Mouse (Mus musculus) megakaryocyte, embryonic 14.5 days (primary cell): ENCODE measurements around the gene Lrmda.

Source experiments
- FLI1 ChIP-seq: IDR thresholded peaks from 2 replicates; pipeline ENCODE4 v1.6.1; 2012; ENCODE audit warnings: low read length, inconsistent platforms, mixed read lengths
- GATA1 ChIP-seq: IDR thresholded peaks from 3 replicates; pipeline ENCODE4 v1.6.1; 2012; ENCODE audit warnings: mixed read lengths, low read length, inconsistent platforms, borderline replicate concordance

DNA sequence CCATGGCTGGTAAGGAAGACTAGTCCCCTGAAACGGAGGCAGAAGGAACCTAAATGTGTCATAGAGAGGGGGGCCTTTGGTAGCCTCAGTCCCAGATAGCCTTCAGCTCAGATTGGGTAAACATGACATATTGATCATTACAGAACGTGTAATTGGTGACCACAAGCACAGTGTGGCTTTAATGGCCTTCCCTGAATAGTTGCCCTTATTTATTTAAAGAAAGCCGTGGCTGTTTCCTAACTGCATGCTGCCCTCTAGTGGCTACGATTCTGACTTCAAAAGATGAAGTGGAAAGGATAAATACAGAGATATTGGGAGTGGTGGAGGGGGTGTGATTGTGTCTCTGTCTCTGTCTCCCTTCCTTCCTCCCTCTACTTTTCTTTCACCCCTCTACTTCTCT is 1026.8 kb downstream of the Lrmda start:
- TF ChIP-seq FLI1 (no peak), GATA1 (no peak)
